Mouse (Mus musculus): ENCODE measurements around the gene Birc2. TPM values are rescaled to one million over a fixed set of nuclear protein-coding genes. Genes with fewer than 3 reads are reported as not detected.

Gene Birc2
- total and polyA plus RNA-seq, 3 experiments, result 12.9 to 28.2 (median 22.0) TPM

DNA sequence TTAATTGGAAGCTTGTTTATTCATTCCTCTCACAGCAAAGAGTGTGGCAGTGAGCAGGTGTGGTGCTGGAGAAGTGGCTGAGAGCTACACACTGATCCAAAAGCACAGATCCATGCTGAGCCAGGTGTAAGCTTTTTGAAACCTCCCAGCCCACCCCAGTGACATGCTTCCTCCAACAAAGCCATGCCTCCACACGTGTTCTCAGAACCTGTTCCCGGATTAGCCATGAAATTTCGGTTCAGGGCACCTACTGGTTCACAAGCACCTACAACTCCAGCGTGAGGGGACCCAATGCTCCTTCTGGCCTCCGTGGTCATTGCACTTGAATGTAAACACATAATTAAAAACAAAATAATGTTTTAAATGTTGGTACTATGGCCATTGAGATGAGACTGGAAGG lies 63.2 kb downstream of the Birc2 start:
- no peak overlapping the region for H3K27ac ChIP-seq

DNA sequence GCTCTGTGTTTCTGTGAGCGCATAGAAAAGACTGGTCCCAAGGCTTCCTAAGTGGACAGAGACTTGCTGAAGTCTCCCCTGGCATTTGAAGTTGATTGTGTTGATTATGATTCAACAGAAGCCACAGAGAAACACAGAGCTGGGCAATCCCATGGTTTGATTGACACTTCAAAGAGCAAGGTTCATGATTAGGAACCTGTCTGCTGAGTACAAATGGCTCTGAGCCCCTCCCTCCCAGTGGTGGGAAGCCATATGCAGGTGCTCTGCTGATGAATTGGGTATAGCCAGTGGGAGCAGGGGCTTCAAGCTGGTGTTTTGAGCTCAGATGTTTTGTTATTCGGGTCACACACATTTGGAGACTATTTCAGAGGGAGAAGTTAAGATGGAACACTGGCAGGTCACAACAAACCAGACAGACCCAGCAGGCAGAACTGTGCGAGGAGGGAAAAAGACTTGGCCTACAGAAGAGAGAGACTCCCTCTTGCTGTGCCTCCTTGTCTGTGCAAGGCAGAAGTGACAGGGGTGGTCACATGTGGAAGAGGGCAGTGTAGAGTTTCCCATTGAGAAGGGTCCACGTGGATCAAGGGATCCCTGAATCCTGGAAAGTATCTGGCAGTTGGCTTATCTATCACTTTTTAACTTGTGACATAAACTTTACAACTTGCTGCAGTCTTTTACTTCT lies 64.0 kb downstream of the Birc2 start:
- intact Hi-C loops (cut with DNase I), result no loop called here
- no peaks in the 10 kb centered on the region for H3K79me2 ChIP-seq (replicated peaks; ENCODE audit: control insufficient read depth, insufficient read depth, low read length)
- WGBS, result 87% methylated on average over 4 of the region's 4 CpGs
- no peak overlapping the region for H3K9ac ChIP-seq (ENCODE audit: low read depth, low read length)
- TF ChIP-seq EP300 (IDR thresholded peaks at IDR 0.05; ENCODE audit: insufficient read depth, low read depth, low read length) (no peak), CTCF (IDR thresholded peaks at IDR 0.05) (no peak), POLR2A (IDR thresholded peaks at IDR 0.05; ENCODE audit: insufficient read depth, low read depth, low read length) (no peak)
- H3K27me3 ChIP-seq (ENCODE audit: control insufficient read depth, insufficient read depth, low read length), result no peaks in the 10 kb centered on the region
- peaks cover 20% of the 10 kb centered on the region for H3K36me3 ChIP-seq (ENCODE audit: control insufficient read depth, insufficient read depth, low read length)
- no peak for DNase-seq
- peaks cover 11% of the 10 kb centered on the region for H3K4me1 ChIP-seq (ENCODE audit: control insufficient read depth, insufficient read depth, low read length)
- no peak overlapping the region for H3K27ac ChIP-seq
- H3K4me3 ChIP-seq, result no peak overlapping the region

More for the DNA sequence above, 63.2 kb downstream of the Birc2 start:
- no peaks in the 10 kb centered on the region for H3K79me2 ChIP-seq (replicated peaks; ENCODE audit: control insufficient read depth, insufficient read depth, low read length)
- WGBS, result 95% methylated on average over 5 of the region's 5 CpGs
- H3K9ac ChIP-seq (ENCODE audit: low read depth, low read length), result no peak overlapping the region
- no peaks in the 10 kb centered on the region for H3K27me3 ChIP-seq (ENCODE audit: control insufficient read depth, insufficient read depth, low read length)
- intact Hi-C loops (cut with DNase I), result no loop called here
- H3K4me1 ChIP-seq (ENCODE audit: control insufficient read depth, insufficient read depth, low read length), result peaks cover 11% of the 10 kb centered on the region
- H3K36me3 ChIP-seq (ENCODE audit: control insufficient read depth, insufficient read depth, low read length), result peaks cover 14% of the 10 kb centered on the region
- no peak for DNase-seq
- no peak for TF ChIP-seq EP300 (IDR thresholded peaks at IDR 0.05; ENCODE audit: insufficient read depth, low read depth, low read length)
- TF ChIP-seq CTCF (IDR thresholded peaks at IDR 0.05), result no peak
- no peak for TF ChIP-seq POLR2A (IDR thresholded peaks at IDR 0.05; ENCODE audit: insufficient read depth, low read depth, low read length)
- no peak overlapping the region for H3K4me3 ChIP-seq

DNA sequence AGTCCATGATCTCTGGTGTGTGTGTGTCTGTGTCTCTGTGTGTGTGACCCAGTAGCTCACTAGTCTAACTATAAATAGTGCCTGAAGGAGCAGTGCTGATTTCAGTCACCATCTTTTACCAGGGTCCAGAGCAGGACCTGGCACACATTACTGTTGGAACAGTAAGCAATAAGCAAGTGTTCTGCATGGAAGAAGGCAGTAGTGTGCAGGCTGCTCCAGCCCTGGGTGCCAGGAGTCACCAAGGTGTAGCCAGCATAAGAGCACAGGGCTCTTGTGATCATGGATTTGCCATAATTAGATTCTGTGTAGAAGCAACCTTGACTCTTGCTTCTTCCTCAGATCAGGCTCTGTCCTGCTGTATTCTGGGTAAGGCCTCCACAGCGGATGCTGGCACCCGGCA lies 64.5 kb downstream of the Birc2 start:
- no peak for DNase-seq
- intact Hi-C loops (cut with DNase I), result no loop called here
- H3K79me2 ChIP-seq (replicated peaks; ENCODE audit: control insufficient read depth, insufficient read depth, low read length), result no peaks in the 10 kb centered on the region
- WGBS, result 64% methylated on average over 2 of the region's 2 CpGs
- H3K4me3 ChIP-seq, result no peak overlapping the region
- peaks cover 20% of the 10 kb centered on the region for H3K36me3 ChIP-seq (ENCODE audit: control insufficient read depth, insufficient read depth, low read length)
- TF ChIP-seq CTCF (IDR thresholded peaks at IDR 0.05) (no peak), EP300 (IDR thresholded peaks at IDR 0.05; ENCODE audit: insufficient read depth, low read depth, low read length) (no peak), POLR2A (IDR thresholded peaks at IDR 0.05; ENCODE audit: insufficient read depth, low read depth, low read length) (no peak)
- no peak overlapping the region for H3K27ac ChIP-seq
- H3K27me3 ChIP-seq (ENCODE audit: control insufficient read depth, insufficient read depth, low read length), result no peaks in the 10 kb centered on the region
- no peak overlapping the region for H3K9ac ChIP-seq (ENCODE audit: low read depth, low read length)
- peaks cover 16% of the 10 kb centered on the region for H3K4me1 ChIP-seq (ENCODE audit: control insufficient read depth, insufficient read depth, low read length)

DNA sequence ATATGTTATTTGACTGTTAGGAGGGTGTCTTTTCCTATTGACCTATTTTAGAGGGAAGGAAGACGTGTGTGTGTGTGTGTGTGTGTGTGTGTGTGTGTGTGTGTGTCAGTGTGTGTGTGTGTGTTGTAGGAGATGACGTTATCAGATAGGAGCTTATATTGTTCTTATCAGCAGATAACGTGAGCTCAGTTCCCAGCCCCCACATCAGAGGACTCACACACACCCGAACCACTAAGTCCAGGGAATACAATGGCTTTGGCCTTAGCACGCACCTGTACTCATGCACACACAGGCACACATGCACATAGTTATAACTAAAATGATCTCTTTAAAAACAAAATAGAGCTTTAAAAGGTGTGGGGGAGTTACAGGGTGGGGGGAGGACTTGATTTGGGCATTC lies 67.4 kb downstream of the Birc2 start:
- intact Hi-C loops (cut with DNase I), result loop anchor here (10.0 kb wide), 1 partner anchor 235 kb away; the partner anchor contains the start of gene Yap1
- TF ChIP-seq CTCF (IDR thresholded peaks at IDR 0.05) (no peak), EP300 (IDR thresholded peaks at IDR 0.05; ENCODE audit: insufficient read depth, low read depth, low read length) (no peak), POLR2A (IDR thresholded peaks at IDR 0.05; ENCODE audit: insufficient read depth, low read depth, low read length) (no peak)
- DNase-seq, result no peak
- Histone ChIP-seq H3K79me2 (replicated peaks; ENCODE audit: control insufficient read depth, insufficient read depth, low read length) (peaks cover 2% of the 10 kb centered on the region; the same call in 1 of the 2 replicates), H3K9ac (ENCODE audit: low read depth, low read length) (no peak overlapping the region), H3K36me3 (ENCODE audit: control insufficient read depth, insufficient read depth, low read length) (peaks cover 36% of the 10 kb centered on the region), H3K4me3 (no peak overlapping the region), H3K4me1 (ENCODE audit: control insufficient read depth, insufficient read depth, low read length) (peaks cover 21% of the 10 kb centered on the region), H3K27me3 (ENCODE audit: control insufficient read depth, insufficient read depth, low read length) (no peaks in the 10 kb centered on the region), H3K27ac (peak overlapping the region; percentile 69)
- WGBS, result 42% methylated on average over 5 of the region's 5 CpGs

DNA sequence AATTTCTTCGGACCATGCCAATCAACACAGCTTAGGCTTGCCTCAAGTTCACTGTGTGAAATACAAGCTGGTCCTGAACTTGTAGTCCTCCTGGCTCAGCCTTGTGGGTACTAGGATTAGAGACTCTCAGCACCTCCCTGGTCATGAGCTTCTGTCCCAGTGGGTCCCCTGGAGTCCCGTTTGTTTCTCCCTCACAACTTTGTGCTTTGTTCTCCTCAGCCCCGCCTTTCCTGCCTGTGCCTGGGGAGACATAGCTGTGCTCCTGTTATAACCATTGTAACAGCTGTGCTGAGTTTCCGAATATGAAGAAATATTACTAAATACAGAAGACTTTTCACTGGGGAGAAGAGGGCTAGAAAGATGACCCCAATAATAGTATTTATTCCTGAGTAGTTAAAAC lies 67.8 kb downstream of the Birc2 start:
- no peak overlapping the region for H3K9ac ChIP-seq (ENCODE audit: low read depth, low read length)
- intact Hi-C loops (cut with DNase I), result loop anchor here (10.0 kb wide), 1 partner anchor 236 kb away; the partner anchor contains the start of gene Yap1
- H3K4me1 ChIP-seq (ENCODE audit: control insufficient read depth, insufficient read depth, low read length), result peaks cover 21% of the 10 kb centered on the region
- H3K4me3 ChIP-seq, result no peak overlapping the region
- peak; percentile 39 to 55 for DNase-seq
- H3K79me2 ChIP-seq (replicated peaks; ENCODE audit: control insufficient read depth, insufficient read depth, low read length), result peaks cover 2% of the 10 kb centered on the region; the same call in 1 of the 2 replicates
- no peaks in the 10 kb centered on the region for H3K27me3 ChIP-seq (ENCODE audit: control insufficient read depth, insufficient read depth, low read length)
- peak overlapping the region; percentile 69 for H3K27ac ChIP-seq
- 47% methylated on average over 4 of the region's 4 CpGs for WGBS
- TF ChIP-seq CTCF (IDR thresholded peaks at IDR 0.05), result no peak
- TF ChIP-seq EP300 (IDR thresholded peaks at IDR 0.05; ENCODE audit: insufficient read depth, low read depth, low read length), result peak; percentile 71; the same call in 1 of the 2 replicates
- TF ChIP-seq POLR2A (IDR thresholded peaks at IDR 0.05; ENCODE audit: insufficient read depth, low read depth, low read length), result 0 out of 2 replicates have a peak, but pooled peaks have one; percentile 26
- peaks cover 36% of the 10 kb centered on the region for H3K36me3 ChIP-seq (ENCODE audit: control insufficient read depth, insufficient read depth, low read length)

Small RNAs within 50 kb of the gene (microRNA-seq; reads per million reads assigned to microRNA genes)
- gene Mir5618, result 0.56 to 1.2 reads per million in 2 experiments

Other genes with a start within 250 kb of the Birc2 start
- not detected for gene Mmp20, start 208.8 kb downstream of the Birc2 start, total RNA-seq (2021)
- not detected in 2 replicates for gene Mmp20, start 208.8 kb downstream of the Birc2 start, polyA plus RNA-seq (2012; rRNA removed)
- gene Mmp7, start 145.0 kb downstream of the Birc2 start, total RNA-seq (2021), result not detected
- not detected in 2 replicates for gene Mmp7, start 145.0 kb downstream of the Birc2 start, polyA plus RNA-seq (2012; rRNA removed)
- 10 to 100 TPM; 38.8 to 44.8 TPM for gene Tmem123, start 73.0 kb downstream of the Birc2 start, total RNA-seq (2021)
- 35.6 and 63.3 TPM in 2 replicates for gene Tmem123, start 73.0 kb downstream of the Birc2 start, polyA plus RNA-seq (2012; rRNA removed)
- 1 to 10 TPM; 8.7 to 9.7 TPM for gene Birc3, start 36.1 kb upstream of the Birc2 start, total RNA-seq (2021)
- gene Birc3, start 36.1 kb upstream of the Birc2 start, polyA plus RNA-seq (2012; rRNA removed), result 9.0 and 10.4 TPM in 2 replicates
- gene Yap1, start 167.5 kb upstream of the Birc2 start, total RNA-seq (2021), result 10 to 100 TPM; 70.7 to 71.9 TPM
- 37.9 and 51.1 TPM in 2 replicates for gene Yap1, start 167.5 kb upstream of the Birc2 start, polyA plus RNA-seq (2012; rRNA removed)
- gene Cfap300, start 205.8 kb upstream of the Birc2 start, total RNA-seq (2021), result under 1 TPM; 0.55 to 0.70 TPM
- 0.73 and 0.76 TPM in 2 replicates for gene Cfap300, start 205.8 kb upstream of the Birc2 start, polyA plus RNA-seq (2012; rRNA removed)

All from heart, adult 2 months (tissue).